Mouse (Mus musculus): ENCODE measurements around the gene Catsper2. TPM values are rescaled to one million over a fixed set of nuclear protein-coding genes. Genes with fewer than 3 reads are reported as not detected.

Gene Catsper2
- total RNA-seq (2023), result 2.0 TPM

DNA sequence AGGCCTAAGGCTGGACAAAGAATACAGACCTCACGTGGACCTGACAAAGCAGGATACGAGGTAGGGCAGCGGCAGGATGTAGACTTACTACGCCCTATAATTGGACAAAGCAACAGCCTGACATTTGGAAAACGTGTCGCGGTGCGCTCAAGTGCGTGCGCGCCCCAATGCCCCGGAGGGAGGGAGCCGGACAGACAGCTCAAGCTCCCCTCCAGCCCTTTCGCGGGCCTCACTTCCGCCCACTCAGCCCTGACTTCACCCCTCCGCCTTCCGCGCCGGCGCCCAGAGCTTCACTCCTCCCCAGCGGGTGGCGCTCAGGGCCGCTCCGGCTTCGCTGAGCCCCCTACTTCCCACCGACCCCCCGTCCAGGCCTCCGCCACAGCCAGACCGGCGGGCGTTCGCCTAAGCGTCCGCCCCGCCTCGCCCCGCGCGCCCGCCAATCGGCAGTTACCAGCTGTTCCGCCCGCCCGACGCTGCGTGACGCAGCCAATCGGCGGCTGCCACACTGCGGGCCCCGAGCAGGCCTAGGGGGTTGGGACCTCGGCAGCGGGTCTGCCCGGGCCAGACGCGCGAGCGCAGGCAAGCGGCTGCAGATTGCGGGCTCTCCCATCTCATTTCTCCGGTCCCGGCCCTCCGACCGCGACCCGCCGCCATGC, at the start of gene Catsper2, which contains the start of gene Pdia3:
TSS of gene Catsper2 (minus strand) at position 406 of the 656 bp plus-strand sequence.
TSS of gene Pdia3 (plus strand) at position 389 of the 656 bp plus-strand sequence.

DNA sequence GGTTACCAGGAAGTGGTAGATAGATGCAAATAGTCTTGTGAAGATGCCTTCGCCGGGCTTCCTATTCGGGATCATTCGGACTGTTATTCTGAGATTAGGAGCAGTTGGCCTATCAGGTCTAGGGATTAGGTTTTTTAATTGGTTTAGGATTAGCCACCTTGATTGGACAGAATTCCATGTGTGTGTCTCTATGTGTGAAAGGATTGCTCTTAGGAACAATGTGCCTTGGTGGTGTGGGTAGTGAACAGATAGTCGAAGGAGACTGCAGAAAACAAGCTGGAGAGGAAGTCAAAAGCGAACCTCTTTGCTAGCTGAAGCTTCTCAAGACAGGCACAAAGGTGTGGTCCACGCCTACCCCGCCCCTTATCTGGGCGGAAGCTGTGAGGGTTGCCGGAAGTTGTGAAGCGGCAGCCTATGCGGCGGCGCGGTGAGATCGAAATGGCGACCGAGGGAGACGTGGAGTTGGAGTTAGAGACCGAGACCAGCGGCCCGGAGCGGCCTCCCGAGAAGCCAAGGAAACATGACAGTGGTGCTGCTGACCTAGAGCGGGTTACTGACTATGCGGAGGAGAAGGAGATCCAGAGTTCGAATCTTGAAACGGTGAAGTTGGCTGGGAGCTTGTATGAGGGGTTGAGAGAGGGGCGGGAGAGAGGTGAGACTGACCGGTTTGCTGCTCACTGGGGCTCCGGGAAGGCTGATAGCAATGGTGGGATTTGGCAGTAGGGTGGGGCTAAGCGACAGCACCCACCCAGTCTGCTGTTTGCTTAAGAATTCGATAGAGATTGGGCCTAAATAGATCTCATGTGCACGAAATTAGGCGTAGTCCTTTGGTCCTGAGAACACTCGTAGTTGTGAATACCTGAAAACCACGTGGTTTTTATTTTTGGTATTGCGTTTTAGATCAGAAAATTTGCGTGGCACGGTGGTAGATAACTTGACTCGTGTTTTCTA, 43.4 kb upstream of the Catsper2 start, which contains the start of gene Serinc4:
TSS of gene Serinc4 (minus strand) at position 90 of the 951 bp plus-strand sequence.

GRCm38 (mm10) chr2:121452990-121453389, 39.4 kb upstream of the Catsper2 start, which contains the start of gene Hypk:
Hypk (plus strand) TSS chr2:121453290.

GRCm38 (mm10) chr2:121448739-121449535, 35.3 kb upstream of the Catsper2 start, which contains the start of gene Serf2:
Serf2 (plus strand) TSS chr2:121449195.

DNA sequence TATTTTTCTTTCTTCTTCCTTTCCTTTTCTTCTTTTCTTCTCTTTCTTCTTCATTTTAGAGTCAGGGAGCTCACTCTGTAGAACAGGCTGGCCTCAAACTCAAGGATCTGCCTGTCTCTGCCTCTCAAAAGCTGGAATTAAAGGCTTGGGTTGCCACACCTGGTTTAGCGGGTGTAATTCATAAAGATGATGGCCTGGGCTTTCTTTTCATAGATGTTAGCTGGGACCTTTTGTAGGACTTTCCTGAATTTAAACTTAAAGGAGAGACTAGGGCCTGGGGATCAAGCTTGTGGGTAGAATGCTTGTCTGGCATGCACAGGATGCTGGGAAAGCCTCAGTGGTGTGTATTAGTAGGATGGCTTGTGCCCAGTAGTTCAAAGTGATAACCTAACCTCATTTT, 30.6 kb upstream of the Catsper2 start, which contains the start of gene Ell3:
TSS of gene Ell3 (minus strand) at position 101 of the 400 bp plus-strand sequence.

DNA sequence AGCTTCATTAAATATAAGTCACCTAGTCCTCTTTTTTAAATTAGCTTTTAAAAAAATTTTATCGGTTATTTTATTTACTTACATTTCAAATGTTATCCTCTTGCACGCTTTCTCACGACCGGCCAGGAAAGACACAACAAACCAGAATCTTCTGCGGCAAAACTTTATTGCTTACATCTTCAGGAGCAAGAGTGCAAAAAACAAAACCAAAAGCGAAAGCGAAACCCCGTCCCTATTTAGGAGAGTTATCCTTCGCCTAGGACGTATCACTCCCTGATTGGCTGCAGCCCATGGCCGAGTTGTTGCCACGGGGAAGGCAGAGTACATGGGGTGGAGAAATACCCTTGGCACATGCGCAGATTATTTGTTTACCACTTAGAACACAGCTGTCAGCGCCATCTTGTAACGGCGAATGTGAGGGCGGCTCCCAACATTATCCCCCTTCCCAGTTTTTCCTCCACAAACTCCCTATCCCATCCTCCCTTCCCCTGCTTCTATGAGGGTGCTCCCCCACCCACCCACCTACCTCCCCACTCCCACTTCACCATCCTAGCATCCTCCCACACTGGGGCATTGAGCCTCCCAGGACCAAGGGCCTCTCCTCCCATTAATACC, 26.5 kb downstream of the Catsper2 start, which contains the start of gene Strc:
TSS of gene Strc (minus strand) at position 208 of the 615 bp plus-strand sequence.

GRCm38 (mm10) chr2:121357494-121357893, 56.1 kb downstream of the Catsper2 start, which contains the start of gene Ckmt1:
Ckmt1 (plus strand) TSS chr2:121357714.

GRCm38 (mm10) chr2:121354820-121355592, 58.6 kb downstream of the Catsper2 start, which contains the start of gene Ppip5k1:
Ppip5k1 (minus strand) TSS chr2:121355396.

Other genes with a start within 250 kb of the Catsper2 start
- 64.1 TPM for gene Tubgcp4, start 243.1 kb downstream of the Catsper2 start, total RNA-seq (2023)
- 30.4 TPM for gene Zscan29, start 242.7 kb downstream of the Catsper2 start, total RNA-seq (2023)
- 82.7 TPM for gene Trp53bp1, start 142.4 kb downstream of the Catsper2 start, total RNA-seq (2023)
- 0.12 TPM for gene Map1a, start 124.2 kb downstream of the Catsper2 start, total RNA-seq (2023)
- 18.4 TPM for gene Ppip5k1, start 58.4 kb downstream of the Catsper2 start, total RNA-seq (2023)
- gene Ckmt1, start 56.1 kb downstream of the Catsper2 start, total RNA-seq (2023), result not detected
- 1.8 TPM for gene Strc, start 26.6 kb downstream of the Catsper2 start, total RNA-seq (2023)
- gene Pdia3, start within 50 bp of the Catsper2 start, total RNA-seq (2023), result 162 TPM
- 2.7 TPM for gene Ell3, start 30.5 kb upstream of the Catsper2 start, total RNA-seq (2023)
- gene Serf2, start 35.4 kb upstream of the Catsper2 start, total RNA-seq (2023), result 310 TPM
- gene Hypk, start 39.5 kb upstream of the Catsper2 start, total RNA-seq (2023), result 42.8 TPM
- 0.80 TPM for gene Serinc4, start 43.0 kb upstream of the Catsper2 start, total RNA-seq (2023)
- gene Mfap1b, start 60.3 kb upstream of the Catsper2 start, total RNA-seq (2023), result 45.5 TPM
- 41.6 TPM for gene Mfap1a, start 92.9 kb upstream of the Catsper2 start, total RNA-seq (2023)
- gene Wdr76, start 92.9 kb upstream of the Catsper2 start, total RNA-seq (2023), result 14.4 TPM

Measured in CD4-positive naive resting alpha-beta T cell, adult 57 days (primary cell).